Mouse (Mus musculus): ENCODE data around the gene Neurl2. TPM values are rescaled to one million over a fixed set of nuclear protein-coding genes. Genes with fewer than 3 reads are reported as not detected.
"Not testable (repeated sequence)": the region's sequence is repeated elsewhere in the genome, so short reads cannot be mapped to it uniquely, and the experiment has no call there.

Gene Neurl2
- polyA plus RNA-seq, 1 experiment = 6.3 TPM

- Histone ChIP-seq H3K4me3 (replicated peaks; ENCODE audit: insufficient read depth, low read depth, low read length) (peak overlapping the region; percentile 79), H3K4me1 (ENCODE audit: control insufficient read depth, insufficient read depth, low read length) (peaks cover 5% of the 10 kb centered on the region; the same call in 1 of the 2 replicates), H3K27me3 (ENCODE audit: control insufficient read depth, insufficient read depth, low read length) (no peaks in the 10 kb centered on the region), H3K27ac (ENCODE audit: insufficient read depth, low read length) (peak overlapping the region; percentile 50)
- DNase-seq = no peak
- WGBS = under 1% methylated on average over 21 of the region's 21 CpGs
- TF ChIP-seq POLR2A (IDR thresholded peaks at IDR 0.05; ENCODE audit: borderline replicate concordance, insufficient read depth, low read length) (no peak), CTCF (IDR thresholded peaks at IDR 0.05; ENCODE audit: borderline replicate concordance, insufficient read depth, low read depth, low read length) (no peak)
Observed at GRCm38 (mm10) chr2:164805332-164805718, 27.9 kb downstream of the Neurl2 start.

- peak within 1 kb of the TSS; percentile 50 for H3K27ac ChIP-seq (ENCODE audit: insufficient read depth, low read length)
- TF ChIP-seq POLR2A (IDR thresholded peaks at IDR 0.05; ENCODE audit: borderline replicate concordance, insufficient read depth, low read length) = peak; percentile 95
- TF ChIP-seq CTCF (IDR thresholded peaks at IDR 0.05; ENCODE audit: borderline replicate concordance, insufficient read depth, low read depth, low read length) = no peak
- H3K4me1 ChIP-seq (ENCODE audit: control insufficient read depth, insufficient read depth, low read length) = peaks cover 5% of the 10 kb centered on the region; the same call in 1 of the 2 replicates
- peak within 1 kb of the TSS; percentile 88 for H3K4me3 ChIP-seq (replicated peaks; ENCODE audit: insufficient read depth, low read depth, low read length)
- under 1% methylated on average over 47 of the region's 47 CpGs for WGBS
- peak; percentile 98 to 100 for DNase-seq
- no peaks in the 10 kb centered on the region for H3K27me3 ChIP-seq (ENCODE audit: control insufficient read depth, insufficient read depth, low read length)
Observed at GRCm38 (mm10) chr2:164804533-164805331, 28.5 kb downstream of the Neurl2 start, which contains the start of the genes Acot8 and Zswim3. Acot8 (minus strand) TSS chr2:164804882. Zswim3 (plus strand) TSS chr2:164805098.

GRCm38 (mm10) chr2:164803921-164804313, 29.3 kb downstream of the Neurl2 start:
- TF ChIP-seq CTCF (IDR thresholded peaks at IDR 0.05; ENCODE audit: borderline replicate concordance, insufficient read depth, low read depth, low read length) = no peak
- TF ChIP-seq POLR2A (IDR thresholded peaks at IDR 0.05; ENCODE audit: borderline replicate concordance, insufficient read depth, low read length) = no peak
- H3K4me1 ChIP-seq (ENCODE audit: control insufficient read depth, insufficient read depth, low read length) = peaks cover 5% of the 10 kb centered on the region; the same call in 1 of the 2 replicates
- DNase-seq = no peak
- no peaks in the 10 kb centered on the region for H3K27me3 ChIP-seq (ENCODE audit: control insufficient read depth, insufficient read depth, low read length)
- H3K4me3 ChIP-seq (replicated peaks; ENCODE audit: insufficient read depth, low read depth, low read length) = peak overlapping the region; percentile 88
- WGBS = 33% methylated on average over 1 of the region's 1 CpGs
- H3K27ac ChIP-seq (ENCODE audit: insufficient read depth, low read length) = no peak overlapping the region

- no peak for TF ChIP-seq POLR2A (IDR thresholded peaks at IDR 0.05; ENCODE audit: borderline replicate concordance, insufficient read depth, low read length)
- TF ChIP-seq CTCF (IDR thresholded peaks at IDR 0.05; ENCODE audit: borderline replicate concordance, insufficient read depth, low read depth, low read length) = no peak
- peak overlapping the region; percentile 28 for H3K4me3 ChIP-seq (replicated peaks; ENCODE audit: insufficient read depth, low read depth, low read length)
- no peaks in the 10 kb centered on the region for H3K27me3 ChIP-seq (ENCODE audit: control insufficient read depth, insufficient read depth, low read length)
- 89% methylated on average over 16 of the region's 16 CpGs for WGBS
- peaks cover 5% of the 10 kb centered on the region; the same call in 1 of the 2 replicates for H3K4me1 ChIP-seq (ENCODE audit: control insufficient read depth, insufficient read depth, low read length)
- H3K27ac ChIP-seq (ENCODE audit: insufficient read depth, low read length) = no peak overlapping the region
- DNase-seq = no peak
Observed at GRCm38 (mm10) chr2:164803201-164803920, 29.9 kb downstream of the Neurl2 start.

- H3K4me3 ChIP-seq (replicated peaks; ENCODE audit: insufficient read depth, low read depth, low read length) = no peak overlapping the region
- WGBS = 83% methylated on average over 13 of the region's 13 CpGs
- H3K27me3 ChIP-seq (ENCODE audit: control insufficient read depth, insufficient read depth, low read length) = no peaks in the 10 kb centered on the region
- no peak overlapping the region for H3K27ac ChIP-seq (ENCODE audit: insufficient read depth, low read length)
- no peak for TF ChIP-seq POLR2A (IDR thresholded peaks at IDR 0.05; ENCODE audit: borderline replicate concordance, insufficient read depth, low read length)
- no peak for TF ChIP-seq CTCF (IDR thresholded peaks at IDR 0.05; ENCODE audit: borderline replicate concordance, insufficient read depth, low read depth, low read length)
- H3K4me1 ChIP-seq (ENCODE audit: control insufficient read depth, insufficient read depth, low read length) = peaks cover 5% of the 10 kb centered on the region; the same call in 1 of the 2 replicates
- no peak for DNase-seq
Observed at GRCm38 (mm10) chr2:164800252-164801004, 32.8 kb downstream of the Neurl2 start.

GRCm38 (mm10) chr2:164798554-164798953, 34.7 kb downstream of the Neurl2 start:
- H3K27ac ChIP-seq (ENCODE audit: insufficient read depth, low read length); DNase-seq; H3K4me3 ChIP-seq (replicated peaks; ENCODE audit: insufficient read depth, low read depth, low read length); H3K4me1 ChIP-seq (ENCODE audit: control insufficient read depth, insufficient read depth, low read length); H3K27me3 ChIP-seq (ENCODE audit: control insufficient read depth, insufficient read depth, low read length): not testable (repeated sequence)
- 78% methylated on average over 6 of the region's 6 CpGs for WGBS
- peak; percentile 1; the same call in 1 of the 2 replicates for TF ChIP-seq CTCF (IDR thresholded peaks at IDR 0.05; ENCODE audit: borderline replicate concordance, insufficient read depth, low read depth, low read length)

- peaks cover 19% of the 10 kb centered on the region for H3K4me1 ChIP-seq (ENCODE audit: control insufficient read depth, insufficient read depth, low read length)
- DNase-seq = no peak
- no peak for TF ChIP-seq CTCF (IDR thresholded peaks at IDR 0.05; ENCODE audit: borderline replicate concordance, insufficient read depth, low read depth, low read length)
- TF ChIP-seq POLR2A (IDR thresholded peaks at IDR 0.05; ENCODE audit: borderline replicate concordance, insufficient read depth, low read length) = no peak
- no peaks in the 10 kb centered on the region for H3K27me3 ChIP-seq (ENCODE audit: control insufficient read depth, insufficient read depth, low read length)
- H3K4me3 ChIP-seq (replicated peaks; ENCODE audit: insufficient read depth, low read depth, low read length) = no peak overlapping the region
- 76% methylated on average over 4 of the region's 4 CpGs for WGBS
- H3K27ac ChIP-seq (ENCODE audit: insufficient read depth, low read length) = no peak overlapping the region
Observed at GRCm38 (mm10) chr2:164795868-164796267, 37.4 kb downstream of the Neurl2 start.

Measured in cerebellum, adult 2 months (tissue).